Mouse (Mus musculus): ENCODE data around the gene Rdh11. TPM values are rescaled to one million over a fixed set of nuclear protein-coding genes. Genes with fewer than 3 reads are reported as not detected.

Gene Rdh11
- polyA plus RNA-seq, 1 experiment from 2014 or later: 25.2 TPM

- ATAC-seq: no peak
- Histone ChIP-seq H3K36me3 (ENCODE audit: poor library complexity, severe bottlenecking) (no peaks in the 10 kb centered on the region), H3K27me3 (peaks cover 30% of the 10 kb centered on the region), H3K4me1 (peaks cover 5% of the 10 kb centered on the region), H3K4me3 (no peak overlapping the region), H3K27ac (no peak overlapping the region), H3K4me2 (no peak overlapping the region), H3K9ac (no peak overlapping the region), H3K9me3 (replicated peaks) (no peaks in the 10 kb centered on the region)
- 45% methylated on average over 4 of the region's 4 CpGs for WGBS
Observed at GRCm38 (mm10) chr12:79135105-79135504, 57.0 kb downstream of the Rdh11 start.

DNA sequence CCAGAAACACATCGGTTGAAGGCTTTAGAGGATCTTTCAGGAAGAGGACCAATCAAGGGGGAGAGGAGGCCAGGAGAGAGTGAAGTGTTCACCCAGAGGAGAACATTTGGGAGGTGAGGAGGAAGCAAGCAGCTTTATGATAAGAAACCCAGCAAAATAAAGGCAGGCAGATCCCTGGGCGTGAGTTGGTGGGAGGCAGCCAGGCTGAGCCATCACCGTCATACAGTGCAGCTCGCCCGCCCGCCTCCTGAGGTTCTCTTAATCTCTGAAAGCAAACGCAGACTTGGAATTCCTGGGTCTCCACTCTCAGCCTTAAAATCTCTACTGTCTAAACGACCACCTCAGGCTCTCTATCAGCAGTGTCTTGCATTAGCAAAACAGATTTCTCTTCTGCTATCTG is 57.4 kb downstream of the Rdh11 start:
- H3K4me1 ChIP-seq: peaks cover 5% of the 10 kb centered on the region
- H3K27ac ChIP-seq: no peak overlapping the region
- ATAC-seq: no peak
- 39% methylated on average over 8 of the region's 8 CpGs for WGBS
- H3K9ac ChIP-seq: no peak overlapping the region
- H3K4me2 ChIP-seq: no peak overlapping the region
- H3K4me3 ChIP-seq: no peak overlapping the region
- no peaks in the 10 kb centered on the region for H3K9me3 ChIP-seq (replicated peaks)
- no peaks in the 10 kb centered on the region for H3K36me3 ChIP-seq (ENCODE audit: poor library complexity, severe bottlenecking)
- peaks cover 35% of the 10 kb centered on the region for H3K27me3 ChIP-seq

DNA sequence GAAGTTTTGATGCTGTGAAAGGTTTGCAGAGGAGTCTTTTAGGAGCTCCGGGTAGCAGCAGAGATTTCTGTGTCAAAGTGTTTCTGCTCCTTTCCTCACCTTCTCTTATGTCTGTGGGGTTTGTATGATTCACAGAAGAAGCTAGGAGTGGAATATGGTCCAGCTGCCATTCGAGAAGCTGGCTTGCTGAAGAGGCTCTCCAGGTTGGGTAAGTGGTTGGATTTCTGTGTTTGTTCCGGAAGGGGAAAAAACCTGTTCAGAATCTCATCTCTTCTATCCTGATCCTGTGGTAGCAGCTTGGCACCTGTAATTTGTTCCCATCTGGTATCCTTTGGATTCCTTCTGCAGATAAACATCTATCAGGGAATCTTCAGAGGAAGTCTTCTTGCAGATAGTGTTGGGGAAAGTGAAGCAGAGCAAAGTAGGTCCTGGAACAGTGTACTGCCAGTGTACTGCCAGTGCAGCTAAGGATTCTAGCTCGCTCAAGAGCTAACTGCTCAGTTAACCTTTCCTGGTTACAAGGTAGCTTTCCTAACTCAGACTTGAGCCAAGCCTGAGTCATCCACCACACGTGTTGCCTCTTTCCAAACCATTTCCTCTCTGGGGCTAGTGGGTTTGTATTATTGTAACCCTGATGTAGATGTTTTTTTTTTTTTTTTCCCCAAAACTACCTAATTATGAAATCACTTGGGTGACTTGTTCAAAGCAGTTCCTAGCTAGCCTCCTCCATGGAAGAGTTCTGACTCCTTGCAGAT is 60.2 kb downstream of the Rdh11 start:
- H3K4me2 ChIP-seq: peak overlapping the region; percentile 95
- H3K4me3 ChIP-seq: peak overlapping the region; percentile 53
- H3K36me3 ChIP-seq (ENCODE audit: poor library complexity, severe bottlenecking): no peaks in the 10 kb centered on the region
- no peaks in the 10 kb centered on the region for H3K9me3 ChIP-seq (replicated peaks)
- H3K27ac ChIP-seq: no peak overlapping the region
- ATAC-seq: no peak
- peaks cover 37% of the 10 kb centered on the region for H3K27me3 ChIP-seq
- whole genome bisulfite sequencing: 34% methylated on average over 5 of the region's 5 CpGs
- H3K4me1 ChIP-seq: peaks cover 5% of the 10 kb centered on the region
- peak overlapping the region; percentile 64 for H3K9ac ChIP-seq

- Histone ChIP-seq H3K9ac (peak overlapping the region; percentile 64), H3K27ac (no peak overlapping the region), H3K4me1 (peaks cover 5% of the 10 kb centered on the region), H3K27me3 (peaks cover 37% of the 10 kb centered on the region), H3K4me3 (peak overlapping the region; percentile 53), H3K36me3 (ENCODE audit: poor library complexity, severe bottlenecking) (no peaks in the 10 kb centered on the region), H3K4me2 (peak overlapping the region; percentile 95), H3K9me3 (replicated peaks) (no peaks in the 10 kb centered on the region)
- ATAC-seq: 0 out of 2 replicates have a peak, but pooled peaks have one; percentile 26
- WGBS: under 1% methylated on average over 22 of the region's 22 CpGs
Observed at GRCm38 (mm10) chr12:79131178-79131675, 60.9 kb downstream of the Rdh11 start.

- H3K4me2 ChIP-seq: peak within 1 kb of the TSS; percentile 95
- H3K27ac ChIP-seq: no peak within 1 kb of the TSS
- H3K9me3 ChIP-seq (replicated peaks): no peaks in the 10 kb centered on the region
- peak within 1 kb of the TSS; percentile 64 for H3K9ac ChIP-seq
- WGBS: under 1% methylated on average over 47 of the region's 47 CpGs
- peak; percentile 98 for ATAC-seq
- H3K36me3 ChIP-seq (ENCODE audit: poor library complexity, severe bottlenecking): no peaks in the 10 kb centered on the region
- peak within 1 kb of the TSS; percentile 53 for H3K4me3 ChIP-seq
- peaks cover 37% of the 10 kb centered on the region for H3K27me3 ChIP-seq
- H3K4me1 ChIP-seq: peaks cover 5% of the 10 kb centered on the region
Observed at GRCm38 (mm10) chr12:79130299-79131177, 61.6 kb downstream of the Rdh11 start, which contains the start of gene Arg2. Arg2 (plus strand) TSS chr12:79130777.

Other genes starting within 250 kb of the Rdh11 start
- 25.3 and 29.1 TPM in 2 replicates for gene Tmem229b, start 184.7 kb downstream of the Rdh11 start, polyA plus RNA-seq (2015; fragmentation: Nextera tagmentation; extraction: Ambion mirVana)
- 2.8 and 3.0 TPM in 2 replicates for gene Plekhh1, start 163.1 kb downstream of the Rdh11 start, polyA plus RNA-seq (2015; fragmentation: Nextera tagmentation; extraction: Ambion mirVana)
- 24.3 and 27.2 TPM in 2 replicates for gene Pigh, start 102.6 kb downstream of the Rdh11 start, polyA plus RNA-seq (2015; fragmentation: Nextera tagmentation; extraction: Ambion mirVana)
- gene Arg2, start 61.5 kb downstream of the Rdh11 start, polyA plus RNA-seq (2015; fragmentation: Nextera tagmentation; extraction: Ambion mirVana): 11.6 and 15.7 TPM in 2 replicates
- gene Vti1b, start 19.6 kb downstream of the Rdh11 start, polyA plus RNA-seq (2015; fragmentation: Nextera tagmentation; extraction: Ambion mirVana): 139 and 152 TPM in 2 replicates
- 1.0 and 1.5 TPM in 2 replicates for gene Rdh12, start 16.6 kb upstream of the Rdh11 start, polyA plus RNA-seq (2015; fragmentation: Nextera tagmentation; extraction: Ambion mirVana)
- 12.8 and 13.4 TPM in 2 replicates for gene Zfyve26, start 104.0 kb upstream of the Rdh11 start, polyA plus RNA-seq (2015; fragmentation: Nextera tagmentation; extraction: Ambion mirVana)
- gene Rad51b, start 105.0 kb upstream of the Rdh11 start, polyA plus RNA-seq (2015; fragmentation: Nextera tagmentation; extraction: Ambion mirVana): 5.7 and 6.2 TPM in 2 replicates